In genomic region chrX:14273628-14274337, GRCm38 (mm10) we compare ENCODE assay signal across 12 mouse cellular contexts.
DNase-seq lines count a peak whose midpoint lies in the region; ATAC-seq and TF ChIP-seq lines count a peak whose summit lies in the region.
"Had no signal": no experiment of that assay in that cellular context is flagged by ENCODE, and none has a peak within 500 bp of the region (broad histone marks: within the 10 kb centered on the region; RNA-seq: fewer than 3 reads in every experiment).

No protein-coding gene starts in this region.

- no peak for TF ChIP-seq EP300 in liver, postnatal 0 days (IDR thresholded peaks at IDR 0.05; ENCODE audit: low read depth)

- H3K27ac ChIP-seq in forebrain, embryonic 12.5 days = no peak overlapping the region
- no peak overlapping the region for H3K27ac ChIP-seq in forebrain, embryonic 11.5 days (ENCODE audit: low read depth, low read length)
- no peak overlapping the region for H3K27ac ChIP-seq in forebrain, embryonic 16.5 days (ENCODE audit: low read length)
- H3K27ac ChIP-seq in midbrain, embryonic 13.5 days = no peak overlapping the region
- no peak overlapping the region for H3K27ac ChIP-seq in liver, postnatal 0 days (ENCODE audit: low read depth)
- H3K27ac ChIP-seq: embryonic facial prominence, embryonic 13.5 days; liver, embryonic 12.5 days had no signal

- no peak overlapping the region for H3K4me2 ChIP-seq in forebrain, embryonic 12.5 days
- no peak overlapping the region for H3K4me2 ChIP-seq in forebrain, embryonic 11.5 days (ENCODE audit: low read depth, low read length, severe bottlenecking)
- no peak overlapping the region for H3K4me2 ChIP-seq in forebrain, embryonic 16.5 days (ENCODE audit: low read length)
- no peak overlapping the region for H3K4me2 ChIP-seq in midbrain, embryonic 13.5 days (replicated peaks)
- no peak overlapping the region for H3K4me2 ChIP-seq in liver, postnatal 0 days (ENCODE audit: low read depth, low read length)
- H3K4me2 ChIP-seq: embryonic facial prominence, embryonic 13.5 days; liver, embryonic 12.5 days had no signal

- ATAC-seq in forebrain, embryonic 12.5 days (ENCODE audit: low FRiP score) = peak; percentile 57; the same call in 1 of the 2 replicates
- ATAC-seq in forebrain, embryonic 11.5 days (replicated peaks; ENCODE audit: low FRiP score) = no peak
- ATAC-seq in forebrain, embryonic 16.5 days = peak; percentile 95
- peak; percentile 82; the same call in 1 of the 2 replicates for ATAC-seq in midbrain, embryonic 13.5 days
- no peak for ATAC-seq in liver, postnatal 0 days
- ATAC-seq: inflammation-experienced regulatory T-cells, adult 6 months; liver, embryonic 12.5 days had no signal

- H3K4me1 ChIP-seq in forebrain, embryonic 12.5 days = no peaks in the 10 kb centered on the region
- no peaks in the 10 kb centered on the region for H3K4me1 ChIP-seq in forebrain, embryonic 11.5 days (replicated peaks; ENCODE audit: control insufficient read depth, insufficient read depth, low read length)
- no peaks in the 10 kb centered on the region; the same call in 1 of the 2 replicates for H3K4me1 ChIP-seq in forebrain, embryonic 16.5 days (replicated peaks; ENCODE audit: control insufficient read depth, insufficient read depth, low read length)
- no peaks in the 10 kb centered on the region for H3K4me1 ChIP-seq in midbrain, embryonic 13.5 days (replicated peaks)
- H3K4me1 ChIP-seq in liver, postnatal 0 days (ENCODE audit: insufficient read depth) = no peaks in the 10 kb centered on the region
- H3K4me1 ChIP-seq: embryonic facial prominence, embryonic 13.5 days; liver, embryonic 12.5 days had no signal

- H3K9me3 ChIP-seq in forebrain, embryonic 12.5 days = no peaks in the 10 kb centered on the region
- H3K9me3 ChIP-seq in forebrain, embryonic 11.5 days (ENCODE audit: control insufficient read depth, low read length) = no peaks in the 10 kb centered on the region
- H3K9me3 ChIP-seq in forebrain, embryonic 16.5 days (ENCODE audit: control insufficient read depth, low read length) = no peaks in the 10 kb centered on the region
- H3K9me3 ChIP-seq in midbrain, embryonic 13.5 days = no peaks in the 10 kb centered on the region
- H3K9me3 ChIP-seq in liver, postnatal 0 days (ENCODE audit: low read length) = no peaks in the 10 kb centered on the region
- H3K9me3 ChIP-seq: embryonic facial prominence, embryonic 13.5 days; liver, embryonic 12.5 days had no signal

- no peaks in the 10 kb centered on the region for H3K27me3 ChIP-seq in forebrain, embryonic 12.5 days
- no peaks in the 10 kb centered on the region for H3K27me3 ChIP-seq in forebrain, embryonic 11.5 days (ENCODE audit: control insufficient read depth, insufficient read depth, low read length)
- no peaks in the 10 kb centered on the region for H3K27me3 ChIP-seq in forebrain, embryonic 16.5 days (replicated peaks; ENCODE audit: control insufficient read depth, insufficient read depth, low read length)
- no peaks in the 10 kb centered on the region for H3K27me3 ChIP-seq in midbrain, embryonic 13.5 days
- no peaks in the 10 kb centered on the region for H3K27me3 ChIP-seq in liver, postnatal 0 days (ENCODE audit: insufficient read depth, low read length)
- H3K27me3 ChIP-seq: embryonic facial prominence, embryonic 13.5 days; liver, embryonic 12.5 days had no signal

- WGBS in forebrain, embryonic 12.5 days = 61% methylated on average over 6 of the region's 6 CpGs
- WGBS in forebrain, embryonic 11.5 days = 65% methylated on average over 6 of the region's 6 CpGs
- 45% methylated on average over 6 of the region's 6 CpGs for WGBS in forebrain, embryonic 16.5 days
- WGBS in midbrain, embryonic 13.5 days = 60% methylated on average over 6 of the region's 6 CpGs
- 67% methylated on average over 6 of the region's 6 CpGs for WGBS in liver, postnatal 0 days (ENCODE audit: insufficient replicate concordance)

- no peaks in the 10 kb centered on the region for H3K36me3 ChIP-seq in forebrain, embryonic 12.5 days (replicated peaks)
- no peaks in the 10 kb centered on the region for H3K36me3 ChIP-seq in forebrain, embryonic 11.5 days (ENCODE audit: control insufficient read depth, insufficient read depth, low read length)
- H3K36me3 ChIP-seq in forebrain, embryonic 16.5 days (ENCODE audit: control insufficient read depth, insufficient read depth) = no peaks in the 10 kb centered on the region
- no peaks in the 10 kb centered on the region for H3K36me3 ChIP-seq in midbrain, embryonic 13.5 days
- H3K36me3 ChIP-seq in liver, postnatal 0 days (replicated peaks; ENCODE audit: insufficient read depth, low read length) = no peaks in the 10 kb centered on the region
- H3K36me3 ChIP-seq: embryonic facial prominence, embryonic 13.5 days; liver, embryonic 12.5 days had no signal

- no peak overlapping the region for H3K9ac ChIP-seq in forebrain, embryonic 12.5 days
- H3K9ac ChIP-seq in forebrain, embryonic 11.5 days (ENCODE audit: low read length) = no peak overlapping the region
- H3K9ac ChIP-seq in forebrain, embryonic 16.5 days (replicated peaks; ENCODE audit: low read depth, low read length) = no peak overlapping the region
- H3K9ac ChIP-seq in midbrain, embryonic 13.5 days (replicated peaks) = no peak overlapping the region
- no peak overlapping the region for H3K9ac ChIP-seq in liver, postnatal 0 days (replicated peaks)
- H3K9ac ChIP-seq: embryonic facial prominence, embryonic 13.5 days; liver, embryonic 12.5 days had no signal

- no peak overlapping the region for H3K4me3 ChIP-seq in forebrain, embryonic 12.5 days (replicated peaks)
- H3K4me3 ChIP-seq in forebrain, embryonic 11.5 days (ENCODE audit: low read depth, low read length) = no peak overlapping the region
- H3K4me3 ChIP-seq in forebrain, embryonic 16.5 days (replicated peaks; ENCODE audit: low read length) = no peak overlapping the region
- no peak overlapping the region for H3K4me3 ChIP-seq in midbrain, embryonic 13.5 days (replicated peaks)
- no peak overlapping the region for H3K4me3 ChIP-seq in liver, postnatal 0 days (ENCODE audit: low read depth, low read length)
- H3K4me3 ChIP-seq: embryonic facial prominence, embryonic 13.5 days; liver, embryonic 12.5 days; myocyte had no signal

- no peak for TF ChIP-seq CTCF in liver, postnatal 0 days (IDR thresholded peaks at IDR 0.05; ENCODE audit: low read depth)

- DNase-seq in forebrain, embryonic 11.5 days (ENCODE audit: low spot score) = no peak
- peak; percentile 77 for DNase-seq in NIH3T3 (ENCODE audit: low read depth)
- DNase-seq in liver, postnatal 0 days = no peak
- no peak for DNase-seq in adrenal gland, adult 2 months
- DNase-seq in gastrocnemius, adult 18-20 months (ENCODE audit: low spot score) = no peak

Comparison
In these comparisons a context has a peak if more than half of its experiments do, and no peak if none do; other contexts are left out.
1. ATAC-seq: peak in forebrain, embryonic 12.5 days (single experiment), forebrain, embryonic 16.5 days (single experiment) and midbrain, embryonic 13.5 days (single experiment); none in forebrain, embryonic 11.5 days (single experiment) and liver, postnatal 0 days (single experiment).